ENCODE assay signal across 17 mouse cellular contexts in the genomic region with DNA sequence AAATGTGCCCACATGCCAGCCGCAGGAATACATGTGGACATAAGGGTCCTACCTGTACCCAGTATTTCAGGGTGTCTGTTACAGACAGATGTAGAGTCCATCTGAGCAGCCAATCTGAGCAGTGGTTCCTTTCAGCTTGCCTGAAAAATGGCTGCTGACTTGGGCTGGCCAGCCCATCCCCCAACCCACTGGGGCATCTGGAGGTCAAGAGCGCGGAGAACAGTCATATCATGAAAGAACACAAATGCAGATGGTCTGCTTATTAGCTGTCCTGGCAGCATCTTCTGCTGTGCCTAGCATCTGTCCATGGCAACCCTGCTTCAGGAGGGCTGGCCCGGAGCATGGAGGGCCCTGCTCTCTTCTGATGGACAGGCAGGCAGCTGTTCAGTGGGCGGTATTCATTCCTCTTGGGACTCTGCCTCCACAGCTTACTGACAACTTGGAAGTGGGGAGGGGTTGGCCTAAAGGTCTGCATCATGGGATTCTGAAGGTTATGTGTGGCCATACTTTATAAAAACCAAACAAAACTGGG.
A peak's percentile ranks its signal among the peaks of the same experiment; 100 is the strongest.
DNase-seq lines count a peak whose midpoint lies in the region; ATAC-seq and TF ChIP-seq lines count a peak whose summit lies in the region.
"Had no signal": no experiment of that assay in that cellular context is flagged by ENCODE, and none has a peak within 500 bp of the region (broad histone marks: within the 10 kb centered on the region; RNA-seq: fewer than 3 reads in every experiment).

No protein-coding gene starts in this region.

- no peak overlapping the region for H3K9ac ChIP-seq in intestine, embryonic 14.5 days (ENCODE audit: low read length)
- H3K9ac ChIP-seq in intestine, embryonic 16.5 days (ENCODE audit: low read depth, low read length): no peak overlapping the region
- no peak overlapping the region for H3K9ac ChIP-seq in neural tube, embryonic 15.5 days (replicated peaks)
- H3K9ac ChIP-seq: forebrain, embryonic 13.5 days; heart, embryonic 12.5 days; kidney, embryonic 15.5 days; limb, embryonic 15.5 days; stomach, embryonic 15.5 days had no signal

- H3K4me3 ChIP-seq in intestine, embryonic 14.5 days (ENCODE audit: low read depth, low read length): no peak overlapping the region
- H3K4me3 ChIP-seq in intestine, embryonic 16.5 days (ENCODE audit: low read length): no peak overlapping the region
- H3K4me3 ChIP-seq in neural tube, embryonic 15.5 days (replicated peaks): no peak overlapping the region
- H3K4me3 ChIP-seq in layer of hippocampus, adult 2 months: no peak overlapping the region
- H3K4me3 ChIP-seq: forebrain, embryonic 13.5 days; heart, embryonic 12.5 days; kidney, embryonic 15.5 days; limb, embryonic 15.5 days; stomach, embryonic 15.5 days had no signal

- no peak overlapping the region for H3K27ac ChIP-seq in intestine, embryonic 14.5 days (ENCODE audit: low read depth)
- H3K27ac ChIP-seq in intestine, embryonic 16.5 days (ENCODE audit: low read length): no peak overlapping the region
- H3K27ac ChIP-seq in neural tube, embryonic 15.5 days (replicated peaks): no peak overlapping the region
- H3K27ac ChIP-seq in layer of hippocampus, adult 2 months: no peak overlapping the region
- H3K27ac ChIP-seq: forebrain, embryonic 13.5 days; kidney, embryonic 15.5 days; limb, embryonic 15.5 days; stomach, embryonic 15.5 days had no signal

- H3K4me1 ChIP-seq in intestine, embryonic 14.5 days (replicated peaks; ENCODE audit: control insufficient read depth, insufficient read depth, low read length): no peaks in the 10 kb centered on the region
- no peaks in the 10 kb centered on the region for H3K4me1 ChIP-seq in intestine, embryonic 16.5 days (ENCODE audit: control insufficient read depth, insufficient read depth, low read length)
- H3K4me1 ChIP-seq in neural tube, embryonic 15.5 days: peaks cover 28% of the 10 kb centered on the region
- H3K4me1 ChIP-seq: heart, embryonic 12.5 days; kidney, embryonic 15.5 days; limb, embryonic 15.5 days; stomach, embryonic 15.5 days had no signal

- H3K27me3 ChIP-seq in intestine, embryonic 14.5 days (replicated peaks; ENCODE audit: control insufficient read depth, insufficient read depth, low read length): no peaks in the 10 kb centered on the region
- no peaks in the 10 kb centered on the region for H3K27me3 ChIP-seq in intestine, embryonic 16.5 days (replicated peaks; ENCODE audit: control insufficient read depth, insufficient read depth, low read length)
- H3K27me3 ChIP-seq in neural tube, embryonic 15.5 days (replicated peaks): no peaks in the 10 kb centered on the region
- H3K27me3 ChIP-seq: forebrain, embryonic 13.5 days; heart, embryonic 12.5 days; kidney, embryonic 15.5 days; limb, embryonic 15.5 days; Patski; stomach, embryonic 15.5 days had no signal

- no peak for TF ChIP-seq CTCF in layer of hippocampus, adult 2 months (conservative IDR thresholded peaks at IDR 0.05)

- no peak overlapping the region for H3K4me2 ChIP-seq in intestine, embryonic 14.5 days (ENCODE audit: low read length)
- no peak overlapping the region for H3K4me2 ChIP-seq in intestine, embryonic 16.5 days (ENCODE audit: low read depth, low read length)
- H3K4me2 ChIP-seq in neural tube, embryonic 15.5 days: no peak overlapping the region
- H3K4me2 ChIP-seq: forebrain, embryonic 13.5 days; heart, embryonic 12.5 days; kidney, embryonic 15.5 days; limb, embryonic 15.5 days; stomach, embryonic 15.5 days had no signal

- DNase-seq in intestine, embryonic 14.5 days (ENCODE audit: low spot score): peak; percentile 54
- DNase-seq in neural tube, embryonic 10.5 days (ENCODE audit: extremely low spot score, low spot score): peak; percentile 33
- DNase-seq in mesoderm, embryonic 11.5 days (ENCODE audit: low read depth, low spot score): peak; percentile 31
- DNase-seq in kidney, postnatal 4 days: no peak
- DNase-seq in layer of hippocampus, adult 2 months (ENCODE audit: low spot score in 2 of 2): no peak
- DNase-seq: adrenal gland, postnatal 10 days; cerebellum, adult 9-10 months had no signal

- 0 out of 2 replicates have a peak, but pooled peaks have one; percentile 23 for ATAC-seq in intestine, embryonic 14.5 days (replicated peaks; ENCODE audit: low FRiP score, low TSS enrichment, low read depth)
- ATAC-seq in intestine, embryonic 16.5 days: no peak
- no peak for ATAC-seq in neural tube, embryonic 15.5 days (ENCODE audit: low FRiP score)
- ATAC-seq: forebrain, embryonic 13.5 days; inflammation-experienced regulatory T-cells, adult 6 months; lung, postnatal 0 days; Patski had no signal

- H3K9me3 ChIP-seq in intestine, embryonic 14.5 days (ENCODE audit: control insufficient read depth, low read length): no peaks in the 10 kb centered on the region
- H3K9me3 ChIP-seq in intestine, embryonic 16.5 days (ENCODE audit: control insufficient read depth, low read length): no peaks in the 10 kb centered on the region
- H3K9me3 ChIP-seq in neural tube, embryonic 15.5 days (replicated peaks): no peaks in the 10 kb centered on the region
- H3K9me3 ChIP-seq: forebrain, embryonic 13.5 days; heart, embryonic 12.5 days; kidney, embryonic 15.5 days; limb, embryonic 15.5 days; stomach, embryonic 15.5 days had no signal

- WGBS in intestine, embryonic 14.5 days: 67% methylated on average over 5 of the region's 5 CpGs
- 78% methylated on average over 5 of the region's 5 CpGs for WGBS in intestine, embryonic 16.5 days
- 71% methylated on average over 5 of the region's 5 CpGs for WGBS in neural tube, embryonic 15.5 days

- no peaks in the 10 kb centered on the region for H3K36me3 ChIP-seq in intestine, embryonic 14.5 days (ENCODE audit: control insufficient read depth, insufficient read depth, low read length)
- H3K36me3 ChIP-seq in intestine, embryonic 16.5 days (ENCODE audit: control insufficient read depth, insufficient read depth, low read length): no peaks in the 10 kb centered on the region
- no peaks in the 10 kb centered on the region; the same call in 1 of the 2 replicates for H3K36me3 ChIP-seq in neural tube, embryonic 15.5 days
- H3K36me3 ChIP-seq: heart, embryonic 12.5 days; kidney, embryonic 15.5 days; limb, embryonic 15.5 days; stomach, embryonic 15.5 days had no signal

Comparison
In these comparisons a context has a peak if more than half of its experiments do, and no peak if none do; other contexts are left out.
1. DNase-seq: peak in intestine, embryonic 14.5 days (single experiment), neural tube, embryonic 10.5 days (single experiment) and mesoderm, embryonic 11.5 days (single experiment); none in kidney, postnatal 4 days (0 of 2) and layer of hippocampus, adult 2 months (0 of 2).